Mouse (Mus musculus) limb, embryonic 11.5 days (tissue): Measurements from ENCODE around the gene Sft2d2. TPM values are rescaled to one million over a fixed set of nuclear protein-coding genes. Genes with fewer than 3 reads are reported as not detected.

ENCODE experiments used
- ATAC-seq: fragments of 200-750 bp; cut with Nextera tagmentation; 2 replicates; pipeline ENCODE4 v1.8.0; 2017; ENCODE audit warnings: low read depth; ENCODE audit not compliant: insufficient number of reproducible peaks, low FRiP score, low TSS enrichment
- DNase-seq: peaks from one replicate; pipeline ENCODE4 v3.0.0-alpha.2; 2015; ENCODE audit warnings: low spot score
- H3K27ac ChIP-seq: fragments of 300-500 bp; sonication (generic); replicated peaks from 2 replicates; pipeline ENCODE4 v1.5.1; 2014; ENCODE audit warnings: low read depth, mild to moderate bottlenecking, low read length
- H3K27me3 ChIP-seq: fragments of 300-500 bp; sonication (generic); 2 replicates; pipeline ENCODE4 v1.6.1; 2014; ENCODE audit warnings: mild to moderate bottlenecking, low read length, mixed read lengths; ENCODE audit not compliant: control insufficient read depth, insufficient read depth
- H3K36me3 ChIP-seq: fragments of 300-500 bp; sonication (generic); 2 replicates; pipeline ENCODE4 v1.6.1; 2014; ENCODE audit warnings: mild to moderate bottlenecking, low read length, moderate library complexity, mixed read lengths; ENCODE audit not compliant: control insufficient read depth, insufficient read depth
- H3K4me1 ChIP-seq: fragments of 300-500 bp; sonication (generic); 2 replicates; pipeline ENCODE4 v1.6.1; 2014; ENCODE audit warnings: low read length, mixed read lengths; ENCODE audit not compliant: control insufficient read depth, insufficient read depth
- H3K4me2 ChIP-seq: fragments of 300-500 bp; sonication (generic); 2 replicates; pipeline ENCODE4 v1.6.1; 2014; ENCODE audit warnings: low read depth, mild to moderate bottlenecking, moderate library complexity; ENCODE audit not compliant: severe bottlenecking
- H3K4me3 ChIP-seq: fragments of 300-500 bp; sonication (generic); 2 replicates; pipeline ENCODE4 v1.5.1; 2014; ENCODE audit warnings: low read depth, low read length
- H3K9ac ChIP-seq: fragments of 300-500 bp; sonication (generic); 2 replicates; pipeline ENCODE4 v1.6.1; 2014; ENCODE audit warnings: mild to moderate bottlenecking, low read length
- H3K9me3 ChIP-seq: fragments of 300-500 bp; sonication (generic); 2 replicates; pipeline ENCODE4 v1.6.1; 2016; ENCODE audit warnings: low read length; ENCODE audit not compliant: control insufficient read depth
- WGBS: fragments of 180-500 bp; shearing (Covaris S2); extraction: QIAGEN DNeasy Blood & Tissue Kit; methylation state at CpG from one replicate; pipeline ENCODE4 v1.1.7; 2014; 5-methylcytosine and 5-hydroxymethylcytosine counted together
- polyA plus RNA-seq: library from polyadenylated mRNA; unstranded; fragments of >200 nt; fragmentation: Nextera tagmentation; extraction: Ambion mirVana; gene quantifications from 2 replicates; pipeline ENCODE4 v1.2.1, GENCODE M21; 2014

Sft2d2 gene
- polyA plus RNA-seq, 1 experiment from 2014 or later = 17.1 TPM

DNA sequence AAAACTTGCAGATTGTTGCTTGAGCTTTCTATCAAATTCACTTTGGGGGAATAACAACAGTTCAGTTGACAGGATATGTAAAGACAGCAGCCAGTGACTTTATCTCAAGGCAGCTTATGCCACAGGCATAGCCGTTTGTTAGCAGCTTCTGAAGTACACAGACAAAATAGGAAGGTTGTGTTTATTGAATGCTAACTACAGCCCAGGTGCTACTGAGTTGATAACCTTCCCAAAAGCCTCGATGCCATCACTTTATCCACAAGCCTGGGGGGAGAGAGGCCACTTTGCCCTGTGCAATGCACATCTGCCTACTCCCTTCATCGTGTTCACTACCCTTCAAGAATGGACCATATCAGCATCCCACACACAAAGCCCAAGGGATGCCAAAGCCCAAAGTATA, 54.0 kb downstream of the Sft2d2 start:
- no peak for DNase-seq
- no peak overlapping the region for H3K4me3 ChIP-seq
- no peaks in the 10 kb centered on the region for H3K27me3 ChIP-seq
- no peak for ATAC-seq
- H3K9ac ChIP-seq = no peak overlapping the region
- H3K9me3 ChIP-seq = no peaks in the 10 kb centered on the region
- no peaks in the 10 kb centered on the region for H3K36me3 ChIP-seq
- H3K4me1 ChIP-seq = no peaks in the 10 kb centered on the region
- WGBS = 84% methylated on average over 3 of the region's 3 CpGs
- no peak overlapping the region for H3K4me2 ChIP-seq
- no peak overlapping the region for H3K27ac ChIP-seq

DNA sequence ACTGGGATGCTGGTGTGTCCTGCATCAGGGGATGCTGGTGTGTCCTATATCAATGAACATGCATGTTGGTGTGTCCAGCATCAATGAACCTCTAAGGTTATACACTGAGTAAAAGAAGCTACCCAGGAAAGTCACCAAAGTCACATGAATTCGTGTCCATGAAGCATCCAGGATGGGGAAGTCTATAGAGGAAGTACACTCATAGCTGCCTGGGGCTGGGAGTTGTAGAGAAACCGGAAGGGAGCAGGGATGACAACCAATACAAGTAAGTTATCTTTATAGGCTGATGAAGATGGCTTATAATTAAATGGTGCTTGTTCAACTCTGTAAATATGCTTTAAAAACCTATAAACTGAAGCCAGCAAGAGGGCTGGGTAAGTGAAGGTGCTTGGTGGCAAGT, 60.4 kb downstream of the Sft2d2 start:
- Histone ChIP-seq H3K4me1 (no peaks in the 10 kb centered on the region), H3K27ac (no peak overlapping the region), H3K27me3 (no peaks in the 10 kb centered on the region), H3K9ac (no peak overlapping the region), H3K4me3 (no peak overlapping the region), H3K4me2 (no peak overlapping the region), H3K36me3 (no peaks in the 10 kb centered on the region), H3K9me3 (no peaks in the 10 kb centered on the region)
- 75% methylated on average over 2 of the region's 2 CpGs for WGBS
- ATAC-seq = no peak
- no peak for DNase-seq

DNA sequence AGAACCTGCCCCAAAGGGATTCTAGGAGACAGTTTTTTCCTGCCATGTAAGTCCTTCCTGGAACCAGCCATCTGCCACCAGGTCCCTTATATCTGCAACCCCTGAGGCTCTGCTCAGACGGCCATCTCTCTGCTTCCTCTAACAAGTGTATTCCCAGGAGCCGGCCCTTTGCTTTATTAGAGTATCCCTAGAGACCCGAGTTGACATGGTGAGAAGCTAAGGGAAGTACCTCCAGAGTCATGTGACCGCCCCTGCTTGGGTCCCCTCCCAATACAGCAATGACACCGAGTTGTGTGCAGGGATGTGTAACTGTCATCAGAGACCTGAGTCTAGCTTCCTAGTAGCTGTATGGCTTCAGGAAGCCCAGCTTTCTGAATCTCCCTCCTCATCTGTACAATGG, 61.0 kb downstream of the Sft2d2 start:
- H3K27ac ChIP-seq = no peak overlapping the region
- no peak overlapping the region for H3K9ac ChIP-seq
- 77% methylated on average over 5 of the region's 5 CpGs for WGBS
- ATAC-seq = no peak
- no peak overlapping the region for H3K4me2 ChIP-seq
- H3K9me3 ChIP-seq = no peaks in the 10 kb centered on the region
- no peak overlapping the region for H3K4me3 ChIP-seq
- no peaks in the 10 kb centered on the region for H3K27me3 ChIP-seq
- no peak for DNase-seq
- H3K4me1 ChIP-seq = no peaks in the 10 kb centered on the region
- no peaks in the 10 kb centered on the region for H3K36me3 ChIP-seq

DNA sequence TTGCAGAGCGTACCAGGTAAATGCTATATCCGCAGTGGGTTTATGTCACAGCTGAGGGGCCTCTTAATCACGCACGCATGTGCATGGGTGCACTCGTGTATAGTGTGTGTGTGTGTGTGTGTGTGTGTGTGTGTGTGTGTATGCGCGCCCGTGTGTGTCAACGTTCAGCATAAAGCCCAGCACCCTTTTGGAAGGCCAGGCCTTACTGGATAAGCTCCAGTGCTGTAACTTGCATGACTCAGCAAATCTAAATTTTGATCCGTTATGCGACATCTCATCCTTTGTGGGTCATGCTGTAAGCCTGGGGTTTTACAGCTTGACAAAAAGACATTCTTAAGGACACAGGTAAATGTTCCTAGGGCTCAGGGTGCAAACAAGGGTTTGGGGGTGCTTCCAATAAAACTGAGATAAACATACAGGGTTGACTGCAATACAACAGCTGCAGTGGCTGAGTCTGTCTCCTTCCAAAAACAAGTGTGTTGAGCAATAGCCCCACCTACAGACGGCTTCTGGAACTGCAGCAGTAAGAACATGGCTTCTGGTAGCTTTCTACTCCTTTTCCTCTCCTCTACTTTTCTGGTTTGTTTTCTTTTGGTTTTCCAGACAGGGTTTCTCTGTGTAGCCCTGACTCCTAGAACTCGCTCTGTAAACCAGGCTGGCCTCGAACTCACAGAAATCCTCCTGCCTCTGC, 61.9 kb downstream of the Sft2d2 start:
- ATAC-seq (no peak), DNase-seq (peak; percentile 84)
- no peak overlapping the region for H3K27ac ChIP-seq
- no peaks in the 10 kb centered on the region for H3K4me1 ChIP-seq
- no peaks in the 10 kb centered on the region for H3K9me3 ChIP-seq
- no peaks in the 10 kb centered on the region for H3K36me3 ChIP-seq
- no peak overlapping the region for H3K4me2 ChIP-seq
- H3K9ac ChIP-seq = no peak overlapping the region
- H3K4me3 ChIP-seq = no peak overlapping the region
- H3K27me3 ChIP-seq = no peaks in the 10 kb centered on the region
- WGBS = 78% methylated on average over 14 of the region's 14 CpGs

DNA sequence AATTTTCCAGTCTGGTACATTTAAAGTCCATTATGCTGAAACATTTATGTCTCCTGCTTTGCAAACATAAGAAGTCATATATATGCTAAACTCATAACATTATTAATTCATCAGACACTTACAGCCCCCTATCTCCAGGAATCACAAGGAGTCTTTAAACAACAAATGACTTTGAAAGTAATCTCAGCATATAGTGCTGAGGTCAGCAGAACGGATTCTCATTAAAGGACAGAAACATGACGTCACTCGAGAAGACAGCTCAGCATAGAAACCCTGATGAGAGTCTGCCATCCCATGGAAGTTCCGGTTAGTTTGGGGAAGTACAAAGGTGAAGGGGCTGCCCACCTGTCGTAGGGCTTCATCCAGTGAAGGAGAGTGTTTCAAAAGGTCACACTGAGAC, 64.7 kb downstream of the Sft2d2 start:
- no peaks in the 10 kb centered on the region for H3K9me3 ChIP-seq
- no peak overlapping the region for H3K4me2 ChIP-seq
- H3K36me3 ChIP-seq = no peaks in the 10 kb centered on the region
- H3K4me3 ChIP-seq = no peak overlapping the region
- WGBS = 81% methylated on average over 5 of the region's 5 CpGs
- no peaks in the 10 kb centered on the region for H3K27me3 ChIP-seq
- H3K27ac ChIP-seq = no peak overlapping the region
- no peaks in the 10 kb centered on the region for H3K4me1 ChIP-seq
- H3K9ac ChIP-seq = no peak overlapping the region
- no peak for DNase-seq
- no peak for ATAC-seq

Other genes with a start within 250 kb of the Sft2d2 start
- 0.05 TPM in 1 of 2 replicates, not detected in the other for gene Tbx19, start 33.7 kb downstream of the Sft2d2 start, polyA plus RNA-seq
- gene Tiprl, start 42.6 kb upstream of the Sft2d2 start, polyA plus RNA-seq = 100 TPM in 2 replicates
- 2.0 and 2.3 TPM in 2 replicates for gene Gpr161, start 101.4 kb upstream of the Sft2d2 start, polyA plus RNA-seq